Mouse (Mus musculus) C2C12 (cell line): Measurements from ENCODE around the gene Gfpt2.

ENCODE experiments used
- CTCF ChIP-seq: IDR thresholded peaks from one replicate; pipeline ENCODE4 v1.5.1; 2011; ENCODE audit not compliant: control insufficient read depth, insufficient read depth, insufficient read length
- FOSL1 ChIP-seq: IDR thresholded peaks from one replicate; pipeline ENCODE4 v1.8.0; 2011; ENCODE audit warnings: mild to moderate bottlenecking, low read length; ENCODE audit not compliant: poor library complexity, insufficient read depth, severe bottlenecking
- MAX ChIP-seq: IDR thresholded peaks from one replicate; pipeline ENCODE4 v1.6.1; 2011; ENCODE audit warnings: mild to moderate bottlenecking, control low read depth
- MYOD1 ChIP-seq: IDR thresholded peaks from one replicate; pipeline ENCODE4 v1.6.1; 2011; ENCODE audit warnings: low read depth; ENCODE audit not compliant: control insufficient read depth, insufficient read length
- MYOG ChIP-seq: IDR thresholded peaks from one replicate; pipeline ENCODE4 v1.6.1; 2011; ENCODE audit not compliant: control insufficient read depth, insufficient read length; ENCODE audit errors: extremely low read depth
- USF1 ChIP-seq: IDR thresholded peaks from one replicate; pipeline ENCODE4 v1.6.1; 2011; ENCODE audit warnings: low read depth, mild to moderate bottlenecking, control low read depth, moderate library complexity

GRCm38 (mm10) chr11:49846401-49847070, 52.6 kb downstream of the Gfpt2 start, which contains the start of gene Mapk9:
- TF ChIP-seq MYOG (no peak), MAX (no peak), CTCF (peak; percentile 98), MYOD1 (no peak), USF1 (no peak), FOSL1 (no peak)
